Mouse (Mus musculus) hindbrain, embryonic 13.5 days (tissue): ENCODE measurements at regions not wholly inside any gene's neighbourhood (a gene's known extent, or its start where the extent isn't known, plus 50 kb on each side); places are given as distances from the start of the nearest gene placed in this dataset.
A peak's percentile ranks its signal among the peaks of the same experiment; 100 is the strongest.
"Not testable (repeated sequence)": the region's sequence is repeated elsewhere in the genome, so short reads cannot be mapped to it uniquely, and the experiment has no call there.

Source experiments
- ATAC-seq: fragments of 200-750 bp; cut with Nextera tagmentation; 2 replicates; pipeline ENCODE4 v1.8.0; 2017; ENCODE audit warnings: moderate TSS enrichment; ENCODE audit not compliant: low FRiP score
- H3K27ac ChIP-seq: fragments of 300-500 bp; sonication (generic); 2 replicates; pipeline ENCODE4 v1.5.1; 2015; ENCODE audit warnings: inconsistent platforms, mild to moderate bottlenecking, moderate library complexity
- H3K27me3 ChIP-seq: fragments of 300-500 bp; sonication (generic); 2 replicates; pipeline ENCODE4 v1.6.1; 2015; ENCODE audit warnings: mild to moderate bottlenecking, inconsistent platforms
- H3K36me3 ChIP-seq: fragments of 300-500 bp; sonication (generic); 2 replicates; pipeline ENCODE4 v1.6.1; 2015; ENCODE audit warnings: mild to moderate bottlenecking, inconsistent platforms
- H3K4me1 ChIP-seq: fragments of 300-500 bp; sonication (generic); replicated peaks from 2 replicates; pipeline ENCODE4 v1.6.1; 2015; ENCODE audit warnings: inconsistent platforms
- H3K4me2 ChIP-seq: fragments of 300-500 bp; sonication (generic); 2 replicates; pipeline ENCODE4 v1.6.1; 2015; ENCODE audit warnings: inconsistent platforms, mild to moderate bottlenecking, moderate library complexity
- H3K4me3 ChIP-seq: fragments of 300-500 bp; sonication (generic); 2 replicates; pipeline ENCODE4 v1.5.1; 2015; ENCODE audit warnings: mild to moderate bottlenecking, inconsistent platforms
- H3K9ac ChIP-seq: fragments of 300-500 bp; sonication (generic); 2 replicates; pipeline ENCODE4 v1.6.1; 2015; ENCODE audit warnings: mild to moderate bottlenecking, inconsistent platforms
- H3K9me3 ChIP-seq: fragments of 300-500 bp; sonication (generic); 2 replicates; pipeline ENCODE4 v1.6.1; 2016; ENCODE audit warnings: inconsistent platforms
- WGBS: fragments of 180-500 bp; shearing (Covaris S2); methylation state at CpG from one replicate; pipeline ENCODE4 v1.1.7; 2015; 5-methylcytosine and 5-hydroxymethylcytosine counted together

DNA sequence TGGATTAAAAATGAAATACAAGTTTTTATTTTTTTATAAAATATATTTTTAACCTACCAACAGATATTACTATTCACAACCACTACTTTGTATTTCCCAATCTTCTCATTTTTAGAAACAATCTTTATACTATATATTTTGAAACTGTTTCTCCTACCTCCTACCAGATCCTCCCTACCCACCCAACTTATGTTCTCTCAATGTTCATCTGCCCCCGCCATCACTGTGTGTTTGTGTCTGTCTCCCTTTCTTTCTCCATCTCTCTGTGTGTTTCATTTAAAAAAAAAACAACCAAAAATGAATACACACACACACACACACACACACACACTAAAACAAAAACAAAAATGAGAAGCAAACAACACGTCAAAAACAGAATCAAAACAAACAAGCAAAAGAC is 118.5 kb downstream of the Pcdh18 start:
- no peak overlapping the region for H3K4me3 ChIP-seq
- H3K9ac ChIP-seq: no peak overlapping the region
- H3K9me3 ChIP-seq: no peaks in the 10 kb centered on the region
- no peaks in the 10 kb centered on the region for H3K27me3 ChIP-seq
- H3K36me3 ChIP-seq: no peaks in the 10 kb centered on the region
- H3K27ac ChIP-seq: no peak overlapping the region
- no peak for ATAC-seq
- no peaks in the 10 kb centered on the region; the same call in 1 of the 2 replicates for H3K4me1 ChIP-seq
- no peak overlapping the region for H3K4me2 ChIP-seq
- 89% methylated on average over 2 of the region's 2 CpGs for WGBS

DNA sequence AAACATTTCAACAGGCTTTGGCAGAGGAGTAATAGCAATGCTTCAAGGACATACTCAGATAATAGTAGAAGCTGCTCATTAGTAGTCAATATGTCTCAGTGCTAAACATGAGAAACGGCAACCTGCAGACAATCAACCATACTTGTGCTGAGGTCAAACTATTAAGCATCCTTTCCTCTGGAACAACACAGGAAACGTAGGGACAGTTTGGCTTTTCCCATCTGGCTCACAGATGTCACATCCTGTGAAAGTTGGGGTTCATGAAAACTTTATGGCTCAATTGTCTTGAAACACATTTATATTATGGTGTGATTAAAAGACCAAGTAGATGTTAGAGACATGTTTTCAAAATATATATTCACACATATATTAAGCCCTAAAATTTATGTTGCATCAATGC is 120.4 kb downstream of the Pcdh18 start:
- no peaks in the 10 kb centered on the region for H3K4me1 ChIP-seq
- H3K4me3 ChIP-seq: no peak overlapping the region
- H3K9me3 ChIP-seq: no peaks in the 10 kb centered on the region
- no peak overlapping the region for H3K9ac ChIP-seq
- H3K4me2 ChIP-seq: no peak overlapping the region
- H3K27ac ChIP-seq: no peak overlapping the region
- WGBS: 63% methylated on average over 2 of the region's 2 CpGs
- no peak for ATAC-seq
- no peaks in the 10 kb centered on the region for H3K27me3 ChIP-seq
- no peaks in the 10 kb centered on the region for H3K36me3 ChIP-seq

DNA sequence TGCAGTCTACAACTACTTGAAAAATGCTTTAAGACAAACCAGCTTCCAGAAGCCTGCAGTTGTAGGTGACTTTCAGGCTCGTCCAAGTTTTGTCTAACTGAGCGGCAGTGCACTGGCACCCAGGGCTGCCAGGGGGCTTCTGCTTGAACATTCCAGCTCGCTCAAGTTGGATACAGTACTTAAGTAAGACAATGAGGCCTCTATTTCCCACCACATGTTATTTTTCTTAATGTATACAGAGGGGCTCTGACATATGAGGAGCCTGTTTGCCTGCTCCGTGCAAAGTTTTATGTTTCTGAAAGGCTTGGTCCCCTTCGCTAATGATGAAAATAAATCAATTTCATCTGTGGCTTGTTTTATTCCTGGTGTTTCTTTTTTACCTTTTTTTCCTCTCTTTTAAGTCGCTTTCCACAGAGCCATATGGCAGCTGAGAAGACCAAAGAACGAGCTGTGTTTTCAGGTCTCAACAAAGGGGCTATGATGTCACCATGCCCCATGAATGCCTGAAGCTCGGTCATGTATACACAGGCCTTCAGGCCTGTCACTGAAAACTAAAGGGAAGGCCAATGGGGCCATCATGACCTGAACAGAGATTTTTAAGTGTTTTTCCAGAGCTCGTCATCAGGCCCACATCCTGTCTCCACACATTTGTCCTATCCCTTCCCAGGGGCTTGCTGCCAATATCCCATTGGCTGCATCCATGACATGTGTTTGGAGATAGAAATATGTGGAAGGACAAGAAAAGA is 164.2 kb downstream of the Pcdh18 start:
- Histone ChIP-seq H3K4me2 (no peak overlapping the region), H3K4me1 (peaks cover 9% of the 10 kb centered on the region; the same call in 1 of the 2 replicates), H3K27ac (peak overlapping the region; percentile 44; the same call in 1 of the 2 replicates), H3K9me3 (no peaks in the 10 kb centered on the region), H3K27me3 (no peaks in the 10 kb centered on the region), H3K9ac (no peak overlapping the region), H3K4me3 (no peak overlapping the region), H3K36me3 (no peaks in the 10 kb centered on the region)
- ATAC-seq: peak; percentile 91
- WGBS: 12% methylated on average over 9 of the region's 9 CpGs

DNA sequence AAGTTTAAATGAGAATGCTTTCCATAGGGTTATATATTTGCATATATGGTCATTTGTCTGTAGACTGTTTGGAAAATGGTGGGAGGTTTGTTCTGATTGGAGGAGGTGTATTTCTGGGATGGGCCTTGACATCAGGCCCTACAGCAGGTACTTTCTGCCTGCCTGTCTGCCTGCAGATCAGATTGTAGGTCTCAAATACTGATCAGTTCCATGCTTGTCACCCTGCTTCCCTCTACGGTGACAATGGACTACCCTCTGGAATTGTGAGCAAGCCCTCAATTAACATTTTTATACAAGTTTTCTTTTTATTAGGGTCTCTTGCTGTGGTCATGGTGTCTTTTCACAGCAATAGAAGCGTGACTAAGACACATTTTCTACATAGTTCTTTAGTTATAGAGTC is 166.9 kb downstream of the Pcdh18 start:
- Histone ChIP-seq H3K4me2 (no peak overlapping the region), H3K4me3 (no peak overlapping the region), H3K27ac (no peak overlapping the region), H3K9me3 (no peaks in the 10 kb centered on the region), H3K4me1 (peaks cover 9% of the 10 kb centered on the region; the same call in 1 of the 2 replicates), H3K36me3 (no peaks in the 10 kb centered on the region), H3K9ac (no peak overlapping the region), H3K27me3 (no peaks in the 10 kb centered on the region)
- ATAC-seq: no peak
- WGBS: 24% methylated on average over 2 of the region's 2 CpGs

DNA sequence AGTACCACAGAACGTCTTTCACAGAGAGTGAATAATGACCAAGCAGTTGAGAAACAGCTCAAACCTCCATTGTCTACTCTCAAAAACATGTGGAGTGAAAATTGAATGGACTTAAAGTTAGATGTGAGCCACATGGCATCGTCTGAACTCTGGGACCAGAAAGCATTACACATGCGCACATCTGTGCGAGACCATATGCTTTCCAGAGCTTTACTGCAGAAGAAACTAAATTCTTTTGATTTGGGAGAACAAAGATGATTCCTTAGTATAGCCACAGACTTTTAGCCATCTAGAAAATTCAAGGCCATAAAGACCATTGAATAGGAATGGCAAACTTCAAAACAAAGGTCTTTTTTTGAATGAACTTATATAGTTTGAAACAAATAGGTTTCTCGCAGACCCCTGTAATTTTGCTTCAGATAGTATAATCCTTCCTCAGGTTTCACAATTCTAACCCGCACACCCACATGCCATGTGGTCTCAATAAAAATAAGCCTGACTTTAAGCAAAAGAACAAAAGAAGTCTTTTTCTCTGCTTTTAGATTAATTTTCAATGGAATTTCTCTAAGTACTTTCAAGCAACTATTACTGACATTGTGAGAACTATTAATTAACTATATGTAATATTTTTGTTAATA is 170.5 kb downstream of the Pcdh18 start:
- Histone ChIP-seq H3K9ac (no peak overlapping the region), H3K27ac (no peak overlapping the region), H3K9me3 (no peaks in the 10 kb centered on the region), H3K4me3 (no peak overlapping the region), H3K36me3 (no peaks in the 10 kb centered on the region), H3K27me3 (no peaks in the 10 kb centered on the region), H3K4me2 (no peak overlapping the region), H3K4me1 (no peaks in the 10 kb centered on the region)
- 58% methylated on average over 6 of the region's 6 CpGs for WGBS
- ATAC-seq: no peak

DNA sequence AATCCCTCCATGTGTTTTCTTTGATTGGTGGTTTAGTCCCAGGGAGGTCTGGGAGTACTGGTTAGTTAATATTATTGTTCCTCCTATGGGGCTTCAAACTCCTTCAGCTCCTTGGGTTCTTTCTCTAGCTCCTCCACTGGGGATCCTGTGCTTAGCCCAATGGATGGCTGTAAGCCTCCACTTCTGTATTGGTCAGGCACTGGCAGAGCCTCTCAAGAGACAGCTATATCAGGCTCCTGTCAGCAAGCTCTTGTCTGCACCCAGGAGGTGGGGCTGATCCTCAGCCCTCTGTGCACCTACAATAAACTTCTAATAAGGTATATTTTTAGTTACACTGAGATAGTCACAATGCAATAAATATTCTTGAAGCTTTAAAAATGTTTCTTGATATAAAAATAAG is 171.2 kb downstream of the Pcdh18 start:
- not testable (repeated sequence) for H3K27me3 ChIP-seq, H3K4me2 ChIP-seq, H3K9me3 ChIP-seq, H3K9ac ChIP-seq, ATAC-seq, H3K36me3 ChIP-seq, H3K4me1 ChIP-seq, H3K4me3 ChIP-seq, H3K27ac ChIP-seq

DNA sequence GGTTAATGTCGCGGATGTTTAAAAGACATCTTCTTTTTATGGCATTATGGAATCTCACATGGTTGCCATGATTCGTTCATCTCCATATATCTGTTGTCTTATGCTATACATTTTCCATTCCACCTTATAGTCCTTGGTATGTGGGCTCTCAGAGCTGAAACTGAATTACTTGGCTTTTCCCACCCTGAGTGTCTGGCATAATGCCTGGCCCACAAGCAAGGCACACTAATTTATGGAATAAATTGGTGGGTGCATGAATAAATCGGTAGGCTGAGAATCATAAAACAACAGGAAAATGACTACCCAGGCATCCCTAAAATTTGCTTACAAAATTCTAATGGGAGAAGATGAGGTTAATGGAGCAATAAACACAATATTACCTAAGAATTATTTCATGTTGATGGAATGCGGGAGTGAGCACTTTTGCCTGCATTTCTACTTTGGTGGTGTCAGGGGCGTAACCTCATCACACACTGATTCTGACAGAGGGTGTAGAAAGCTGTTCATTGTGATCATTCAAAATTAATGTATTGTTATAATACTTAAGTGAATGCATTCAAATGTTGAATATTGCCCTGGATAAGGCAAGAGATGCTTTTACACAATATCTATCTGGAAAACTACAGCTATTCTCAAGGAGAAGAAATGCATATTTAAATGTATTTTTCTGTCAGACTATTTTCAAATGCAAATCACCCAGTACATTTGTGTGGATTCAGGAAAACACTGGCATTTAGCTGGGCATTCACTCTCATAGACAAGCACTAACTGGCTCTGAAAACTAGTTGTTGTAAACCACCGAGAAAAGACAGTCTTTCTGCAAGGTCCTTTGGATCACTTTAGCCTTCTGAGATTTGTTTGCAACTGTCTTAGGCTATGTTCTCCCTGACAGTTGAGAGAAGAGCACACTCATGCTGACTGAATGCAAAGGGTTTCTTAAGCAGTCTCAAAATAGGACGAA is 190.1 kb downstream of the Pcdh18 start:
- Histone ChIP-seq H3K4me1 (0 out of 2 replicates have a peak, but pooled peaks cover 5% of the 10 kb centered on the region), H3K27me3 (no peaks in the 10 kb centered on the region), H3K4me3 (no peak overlapping the region), H3K9ac (no peak overlapping the region), H3K27ac (no peak overlapping the region), H3K36me3 (no peaks in the 10 kb centered on the region), H3K4me2 (no peak overlapping the region), H3K9me3 (no peaks in the 10 kb centered on the region)
- ATAC-seq: no peak
- 74% methylated on average over 8 of the region's 8 CpGs for WGBS

DNA sequence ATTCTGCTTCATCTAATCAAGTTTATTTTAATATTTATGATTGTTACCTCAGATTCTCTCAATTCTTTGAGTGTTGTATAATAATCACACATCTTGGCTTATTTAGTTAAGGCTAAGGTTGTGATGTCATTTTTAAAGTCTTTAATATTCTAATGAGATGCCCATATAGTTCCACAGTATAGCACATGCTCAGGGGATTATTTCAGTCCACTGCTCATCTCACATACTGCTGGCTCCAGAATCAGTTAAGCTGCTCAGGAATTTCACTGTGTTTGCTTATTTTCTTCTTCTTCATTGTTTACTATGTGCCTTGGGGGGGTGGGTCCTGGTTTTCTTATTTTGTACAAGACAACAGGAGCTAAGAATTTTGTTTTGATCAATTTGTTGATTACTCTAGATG is 229.5 kb downstream of the Pcdh18 start:
- Histone ChIP-seq H3K9me3 (no peaks in the 10 kb centered on the region), H3K4me3 (no peak overlapping the region), H3K27me3 (no peaks in the 10 kb centered on the region), H3K36me3 (no peaks in the 10 kb centered on the region), H3K27ac (no peak overlapping the region), H3K4me2 (no peak overlapping the region), H3K4me1 (no peaks in the 10 kb centered on the region), H3K9ac (no peak overlapping the region)
- no peak for ATAC-seq

DNA sequence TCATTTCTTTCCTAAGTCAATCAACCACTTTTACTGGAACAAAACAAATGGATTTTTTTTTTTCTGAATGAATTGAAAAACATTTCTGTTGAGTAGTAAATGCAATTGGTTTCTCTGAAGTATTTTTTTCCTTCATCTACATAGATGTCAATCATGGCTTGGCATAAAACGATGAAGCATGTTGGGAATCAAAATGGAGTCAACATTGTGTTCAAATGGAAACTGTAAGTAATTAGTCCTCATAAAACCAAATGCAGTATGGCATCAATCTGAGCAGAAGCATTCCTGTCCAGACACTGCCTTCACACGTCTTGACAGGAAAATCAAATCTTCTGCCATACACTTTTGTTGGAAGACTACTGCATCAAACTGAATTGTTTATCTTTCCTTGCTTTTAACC is 237.0 kb downstream of the Pcdh18 start:
- Histone ChIP-seq H3K36me3 (no peaks in the 10 kb centered on the region), H3K4me3 (no peak overlapping the region), H3K4me2 (no peak overlapping the region), H3K27ac (no peak overlapping the region), H3K9me3 (no peaks in the 10 kb centered on the region), H3K4me1 (no peaks in the 10 kb centered on the region), H3K27me3 (no peaks in the 10 kb centered on the region), H3K9ac (no peak overlapping the region)
- 73% methylated on average over 2 of the region's 2 CpGs for WGBS
- no peak for ATAC-seq

DNA sequence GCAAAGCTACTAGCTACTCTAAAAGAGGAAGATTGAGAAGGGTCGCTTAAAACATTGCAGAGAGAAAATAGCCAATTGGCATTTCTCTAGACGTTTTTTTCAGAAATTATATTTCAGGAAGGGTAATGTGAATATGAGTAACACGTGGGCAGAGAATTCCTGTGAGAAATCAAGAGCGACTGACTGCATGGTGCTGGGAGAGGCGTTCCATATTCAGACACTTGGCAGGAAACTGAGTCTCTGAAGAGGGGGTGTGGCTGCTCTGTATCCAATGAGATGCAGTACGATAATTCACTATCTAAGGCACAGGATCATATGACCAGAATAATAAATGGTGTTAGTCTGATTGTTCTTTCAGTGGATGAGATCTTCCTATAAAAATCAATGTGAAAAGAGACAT is 252.5 kb downstream of the Pcdh18 start:
- WGBS: 75% methylated on average over 6 of the region's 6 CpGs
- H3K9me3 ChIP-seq: no peaks in the 10 kb centered on the region
- H3K27me3 ChIP-seq: no peaks in the 10 kb centered on the region
- no peak for ATAC-seq
- H3K9ac ChIP-seq: no peak overlapping the region
- no peak overlapping the region for H3K4me3 ChIP-seq
- no peaks in the 10 kb centered on the region for H3K36me3 ChIP-seq
- no peaks in the 10 kb centered on the region for H3K4me1 ChIP-seq
- no peak overlapping the region for H3K27ac ChIP-seq
- H3K4me2 ChIP-seq: no peak overlapping the region

DNA sequence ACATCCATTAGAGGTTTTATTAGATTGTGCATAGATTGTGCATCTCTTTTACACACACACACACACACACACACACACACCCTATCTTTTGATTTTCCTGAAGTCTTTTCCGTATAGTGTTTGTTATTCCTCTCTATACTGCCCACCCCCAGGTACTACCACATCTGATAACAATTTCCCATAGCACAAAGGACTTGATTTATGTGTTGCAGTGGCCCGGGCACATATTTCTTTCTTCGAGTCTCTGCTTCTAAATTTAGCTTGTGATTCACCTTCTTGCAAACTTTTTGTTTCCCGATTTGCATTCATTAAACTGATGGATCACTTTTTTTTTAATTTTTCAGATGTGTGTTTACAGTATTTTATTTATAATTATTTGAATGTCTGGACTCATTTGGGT is 254.8 kb downstream of the Pcdh18 start:
- Histone ChIP-seq H3K27ac (no peak overlapping the region), H3K4me3 (no peak overlapping the region), H3K36me3 (no peaks in the 10 kb centered on the region), H3K9me3 (no peaks in the 10 kb centered on the region), H3K4me1 (no peaks in the 10 kb centered on the region), H3K27me3 (no peaks in the 10 kb centered on the region), H3K9ac (no peak overlapping the region), H3K4me2 (no peak overlapping the region)
- ATAC-seq: no peak
- WGBS: 86% methylated on average over 4 of the region's 4 CpGs

DNA sequence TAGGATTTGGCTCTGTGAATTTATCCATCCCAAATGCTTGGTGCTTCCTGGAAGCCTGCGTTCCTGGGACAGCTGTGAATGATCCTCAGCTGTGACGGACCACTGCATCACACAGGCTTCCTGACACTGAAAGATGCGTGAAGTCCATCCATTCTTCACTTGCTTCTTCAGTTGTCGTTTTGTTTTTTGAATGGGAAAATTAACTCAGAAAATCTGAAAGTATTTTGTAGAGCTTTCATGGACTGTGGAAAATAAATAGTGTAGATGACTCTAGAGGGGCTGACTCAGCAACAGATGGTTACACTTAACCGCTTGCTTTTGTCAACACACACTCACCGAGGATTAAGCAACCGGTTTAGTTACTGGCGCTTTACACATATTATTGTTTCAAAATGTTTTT is 272.0 kb downstream of the Pcdh18 start:
- no peak for ATAC-seq
- H3K4me1 ChIP-seq: no peaks in the 10 kb centered on the region
- no peak overlapping the region for H3K9ac ChIP-seq
- no peaks in the 10 kb centered on the region for H3K36me3 ChIP-seq
- no peaks in the 10 kb centered on the region for H3K9me3 ChIP-seq
- no peaks in the 10 kb centered on the region for H3K27me3 ChIP-seq
- H3K4me3 ChIP-seq: no peak overlapping the region
- whole genome bisulfite sequencing: 83% methylated on average over 8 of the region's 8 CpGs
- no peak overlapping the region for H3K4me2 ChIP-seq
- H3K27ac ChIP-seq: no peak overlapping the region
